Mouse (Mus musculus) olfactory bulb, adult 2 months (tissue): ENCODE measurements around the gene Gm9887. TPM values are rescaled to one million over a fixed set of nuclear protein-coding genes. Genes with fewer than 3 reads are reported as not detected.

ENCODE experiments used
- H3K27ac ChIP-seq: fragments of 200-500 bp; 2 replicates; pipeline ENCODE4 v1.5.1; 2012; ENCODE audit warnings: low read depth, low read length; ENCODE audit not compliant: insufficient read depth
- H3K4me1 ChIP-seq: fragments of 200-500 bp; 2 replicates; pipeline ENCODE4 v1.6.1; 2012; ENCODE audit warnings: low read length; ENCODE audit not compliant: control insufficient read depth, insufficient read depth
- H3K4me3 ChIP-seq: fragments of 200-500 bp; 2 replicates; pipeline ENCODE4 v1.5.1; 2012; ENCODE audit warnings: mild to moderate bottlenecking, low read depth, low read length, moderate library complexity; ENCODE audit not compliant: insufficient read depth
- CTCF ChIP-seq: fragments of 200-500 bp; IDR thresholded peaks from 2 replicates; pipeline ENCODE4 v1.5.1; 2012; ENCODE audit warnings: low read depth, mild to moderate bottlenecking, low read length, moderate library complexity; ENCODE audit not compliant: insufficient read depth
- POLR2A ChIP-seq: fragments of 200-500 bp; IDR thresholded peaks from 2 replicates; pipeline ENCODE4 v1.6.1; 2012; ENCODE audit warnings: mild to moderate bottlenecking, low read depth, low read length, moderate library complexity; ENCODE audit not compliant: insufficient read depth
- WGBS: fragments of 180-500 bp; shearing (Covaris S2); methylation state at CpG from one replicate; pipeline ENCODE4 v1.1.7; 2018; 5-methylcytosine and 5-hydroxymethylcytosine counted together
- polyA plus RNA-seq: library from polyadenylated mRNA; stranded (reverse); fragments of >200 nt; gene quantifications from 2 replicates; pipeline ENCODE4 v1.2.4, GENCODE M21; 2012; ENCODE audit warnings: low replicate concordance; ENCODE audit not compliant: missing spikeins, insufficient read depth, insufficient read length

The Gm9887 gene
- polyA plus RNA-seq, 1 experiment = not detected

DNA sequence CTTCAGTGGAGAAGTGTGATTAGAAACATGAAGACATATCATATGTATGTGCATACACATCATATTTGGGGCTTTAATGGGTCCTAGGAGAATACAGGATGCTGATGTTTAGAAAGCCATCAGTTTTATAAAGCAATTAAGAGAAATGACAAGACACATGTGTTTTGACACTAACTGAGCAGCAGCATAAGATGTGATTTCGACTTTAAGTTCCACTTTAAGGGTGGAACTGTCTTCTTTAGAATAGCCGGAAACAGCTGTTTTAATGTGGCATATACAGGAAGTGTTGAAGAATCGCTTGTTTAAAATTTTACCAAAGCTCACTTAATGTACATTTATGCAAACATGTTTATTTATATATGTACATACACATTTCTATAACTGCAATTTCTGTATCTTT lies 41.0 kb upstream of the Gm9887 start:
- H3K4me3 ChIP-seq = no peak overlapping the region

DNA sequence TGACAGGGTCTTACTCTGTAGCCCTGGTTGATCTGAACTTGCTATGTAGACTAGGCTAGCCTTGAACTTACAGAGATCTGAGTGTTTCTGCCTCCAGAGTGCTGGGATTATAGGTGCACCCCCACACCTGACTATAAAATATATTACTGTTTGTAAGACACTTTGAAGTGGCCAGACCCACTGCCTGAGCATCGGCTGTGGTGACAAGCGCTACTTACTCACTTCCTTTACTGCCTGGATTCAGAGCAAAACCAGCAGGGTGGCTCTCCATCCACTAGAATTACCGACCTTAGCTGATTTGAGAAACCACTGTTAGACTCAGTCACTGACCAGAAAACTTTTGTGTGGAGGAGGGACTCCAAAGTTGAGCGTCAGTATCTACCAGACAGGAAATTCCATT lies 39.7 kb upstream of the Gm9887 start:
- TF ChIP-seq POLR2A (no peak), CTCF (no peak)
- H3K4me3 ChIP-seq = no peak overlapping the region
- 84% methylated on average over 4 of the region's 4 CpGs for WGBS

More for the DNA sequence above, 41.0 kb upstream of the Gm9887 start:
- TF ChIP-seq POLR2A (no peak), CTCF (no peak)
- Histone ChIP-seq H3K4me1 (peaks cover 3% of the 10 kb centered on the region; the same call in 1 of the 2 replicates), H3K27ac (no peak overlapping the region)
- 80% methylated on average over 3 of the region's 3 CpGs for WGBS

DNA sequence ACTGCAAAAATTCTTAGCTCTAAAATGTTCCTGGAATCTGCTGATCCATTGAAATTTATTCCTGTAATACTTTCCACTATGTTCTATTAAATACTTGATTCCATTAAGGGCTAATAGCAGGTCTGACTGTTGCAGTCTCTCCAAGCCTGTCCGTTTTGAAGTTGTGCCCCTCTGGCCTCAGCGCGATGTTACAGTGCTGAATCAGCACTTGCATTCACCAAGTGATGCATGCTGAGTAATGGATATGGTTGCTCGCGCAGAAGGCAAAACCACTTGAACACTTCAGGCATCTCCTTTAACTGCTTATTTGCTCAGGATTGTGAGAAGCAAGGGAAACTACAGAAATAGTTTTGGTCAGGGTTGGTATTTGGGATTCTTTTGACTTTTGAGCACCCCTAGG lies 38.5 kb upstream of the Gm9887 start:
- 46% methylated on average over 5 of the region's 5 CpGs for WGBS
- Histone ChIP-seq H3K4me1 (no peaks in the 10 kb centered on the region), H3K27ac (no peak overlapping the region), H3K4me3 (no peak overlapping the region)
- TF ChIP-seq CTCF (no peak), POLR2A (no peak)

More for the DNA sequence above, 39.7 kb upstream of the Gm9887 start:
- peaks cover 3% of the 10 kb centered on the region; the same call in 1 of the 2 replicates for H3K4me1 ChIP-seq
- no peak overlapping the region for H3K27ac ChIP-seq

DNA sequence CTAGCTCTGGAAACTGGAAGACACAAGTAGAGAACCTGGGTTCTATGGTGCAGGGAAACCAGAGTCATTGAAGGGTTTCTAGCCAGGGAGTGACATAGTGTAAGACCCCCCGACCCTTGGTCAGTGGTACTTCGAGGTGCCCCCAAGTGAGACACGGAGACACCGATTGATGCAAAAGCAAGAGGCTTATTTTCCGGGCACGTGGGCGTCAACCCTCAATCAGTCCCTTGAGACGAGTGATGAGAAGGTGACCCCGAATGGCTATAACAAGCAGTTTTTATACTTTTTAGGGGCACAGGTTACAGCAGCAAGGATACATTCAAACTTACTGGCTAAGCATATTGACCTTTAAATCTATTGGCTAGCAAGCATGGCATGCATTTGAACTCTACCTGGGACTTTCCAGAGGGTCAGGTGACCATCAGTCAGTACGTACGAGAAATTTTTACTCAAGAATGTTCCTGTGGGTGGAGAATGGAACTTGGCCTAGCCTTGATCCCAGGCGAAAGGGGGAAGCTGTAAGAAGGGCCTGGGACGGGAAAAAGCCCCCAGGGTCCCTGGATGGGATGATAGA lies 30.4 kb upstream of the Gm9887 start:
- WGBS = 94% methylated on average over 13 of the region's 13 CpGs
- Histone ChIP-seq H3K4me3 (no peak overlapping the region), H3K27ac (no peak overlapping the region), H3K4me1 (no peaks in the 10 kb centered on the region)
- TF ChIP-seq CTCF (no peak), POLR2A (no peak)

DNA sequence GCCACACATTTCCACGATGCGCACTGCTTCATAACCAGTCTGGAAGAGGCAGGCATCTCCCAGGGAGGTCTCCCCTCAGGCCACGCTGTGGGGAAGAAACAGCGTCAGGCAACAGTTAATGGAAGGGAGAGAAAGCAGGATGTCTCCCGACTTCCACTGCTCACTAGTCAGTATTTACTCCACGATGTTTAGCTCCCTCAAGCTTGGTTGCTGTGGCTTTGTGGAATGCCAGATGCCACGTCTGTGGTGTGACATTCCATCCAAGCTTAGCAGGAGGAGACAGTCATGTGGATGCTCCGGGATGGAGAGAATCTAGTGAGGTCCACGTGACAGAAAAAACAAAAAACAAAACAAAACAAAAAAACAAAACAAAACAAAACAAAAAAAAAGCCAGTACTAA lies 29.8 kb upstream of the Gm9887 start:
- no peak for TF ChIP-seq CTCF
- Histone ChIP-seq H3K4me1 (no peaks in the 10 kb centered on the region), H3K27ac (no peak overlapping the region), H3K4me3 (no peak overlapping the region)
- 68% methylated on average over 9 of the region's 9 CpGs for WGBS

DNA sequence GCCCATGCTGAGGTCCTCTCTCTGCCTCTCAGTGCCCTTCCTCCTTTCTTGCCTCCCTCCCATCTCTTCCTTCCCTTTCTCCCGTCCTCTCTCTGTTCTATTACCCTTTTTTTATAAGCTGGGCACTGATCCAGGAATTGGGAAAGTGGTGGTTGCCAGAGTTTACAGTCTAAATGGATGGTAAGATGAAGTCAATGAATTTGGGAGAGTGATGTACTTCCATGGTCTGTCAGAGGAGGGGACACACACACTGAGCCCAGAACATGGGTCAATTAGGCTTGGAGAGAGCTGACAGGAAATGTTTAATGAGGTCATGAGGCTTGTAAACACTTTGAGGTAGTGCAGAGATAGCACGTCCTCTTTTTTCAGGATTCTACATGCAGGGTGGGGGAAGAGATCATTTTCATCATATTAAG lies 28.6 kb upstream of the Gm9887 start:
- H3K4me3 ChIP-seq = no peak overlapping the region
- no peak overlapping the region for H3K27ac ChIP-seq
- TF ChIP-seq POLR2A (no peak), CTCF (no peak)
- H3K4me1 ChIP-seq = no peaks in the 10 kb centered on the region
- 35% methylated on average over 2 of the region's 2 CpGs for WGBS

DNA sequence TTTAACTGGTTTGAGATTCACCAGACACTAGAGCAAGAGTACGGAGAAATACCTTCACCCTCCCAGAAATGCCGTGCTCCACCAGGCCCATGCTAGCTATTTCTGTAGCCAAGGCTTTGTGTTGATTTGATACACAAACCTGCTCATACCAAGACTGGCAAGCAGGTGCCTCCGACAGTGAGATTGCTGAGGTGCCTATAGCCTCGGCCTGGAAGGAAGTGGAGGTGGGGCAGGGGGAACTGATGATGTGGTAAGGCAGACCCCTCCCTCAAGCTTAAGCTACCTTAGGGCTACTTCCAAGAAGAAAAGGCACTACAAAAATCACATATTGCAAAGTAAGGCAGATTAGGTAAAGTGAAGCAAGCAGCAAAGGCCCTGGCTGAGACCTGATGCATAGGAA lies 28.1 kb upstream of the Gm9887 start:
- Histone ChIP-seq H3K4me3 (no peak overlapping the region), H3K27ac (no peak overlapping the region), H3K4me1 (no peaks in the 10 kb centered on the region)
- WGBS = 89% methylated on average over 4 of the region's 4 CpGs
- TF ChIP-seq CTCF (no peak), POLR2A (no peak)

DNA sequence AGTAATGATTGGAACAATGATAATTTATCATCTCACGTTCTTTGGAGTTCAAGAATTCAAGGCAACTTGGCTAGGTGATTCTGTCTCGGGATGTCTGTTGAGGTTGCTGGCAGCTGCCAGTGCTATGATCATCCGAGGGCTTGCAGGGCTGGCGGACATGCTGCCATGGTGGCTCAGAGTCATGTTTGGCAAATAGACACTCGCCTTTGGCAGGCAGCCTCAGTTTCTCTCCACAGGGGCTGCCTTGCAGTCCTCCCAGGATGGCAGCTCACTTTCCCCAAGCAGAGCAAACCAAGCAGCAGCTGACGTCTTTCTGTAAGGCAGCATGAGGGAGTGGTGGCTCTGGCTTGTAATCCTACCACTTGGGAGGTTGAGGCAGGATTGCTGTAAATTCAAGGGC lies 22.2 kb upstream of the Gm9887 start:
- 64% methylated on average over 6 of the region's 6 CpGs for WGBS
- Histone ChIP-seq H3K4me3 (no peak overlapping the region), H3K4me1 (no peaks in the 10 kb centered on the region), H3K27ac (no peak overlapping the region)
- TF ChIP-seq CTCF = no peak
- TF ChIP-seq POLR2A = no peak

DNA sequence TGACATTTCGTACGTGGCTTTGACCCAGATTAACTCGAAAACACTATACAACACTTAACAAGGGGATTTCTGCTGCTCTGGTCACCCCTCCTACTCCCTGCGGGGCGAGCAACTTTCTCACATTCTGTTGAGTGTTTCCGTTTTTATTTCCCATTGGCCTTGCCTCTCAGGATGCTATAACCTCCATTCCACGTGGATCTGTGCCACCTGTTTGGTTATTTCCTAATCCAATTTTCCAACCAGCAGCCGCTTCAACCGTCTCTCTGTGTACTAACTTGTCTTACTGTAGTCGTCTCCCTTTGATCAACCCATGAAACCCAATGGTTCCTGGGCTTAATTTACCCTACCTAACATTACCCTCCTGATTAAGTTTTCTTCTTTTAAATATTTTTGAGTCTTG lies 20.8 kb upstream of the Gm9887 start:
- 86% methylated on average over 10 of the region's 10 CpGs for WGBS
- Histone ChIP-seq H3K4me3 (no peak overlapping the region), H3K27ac (no peak overlapping the region), H3K4me1 (no peaks in the 10 kb centered on the region)
- TF ChIP-seq CTCF (no peak), POLR2A (no peak)

DNA sequence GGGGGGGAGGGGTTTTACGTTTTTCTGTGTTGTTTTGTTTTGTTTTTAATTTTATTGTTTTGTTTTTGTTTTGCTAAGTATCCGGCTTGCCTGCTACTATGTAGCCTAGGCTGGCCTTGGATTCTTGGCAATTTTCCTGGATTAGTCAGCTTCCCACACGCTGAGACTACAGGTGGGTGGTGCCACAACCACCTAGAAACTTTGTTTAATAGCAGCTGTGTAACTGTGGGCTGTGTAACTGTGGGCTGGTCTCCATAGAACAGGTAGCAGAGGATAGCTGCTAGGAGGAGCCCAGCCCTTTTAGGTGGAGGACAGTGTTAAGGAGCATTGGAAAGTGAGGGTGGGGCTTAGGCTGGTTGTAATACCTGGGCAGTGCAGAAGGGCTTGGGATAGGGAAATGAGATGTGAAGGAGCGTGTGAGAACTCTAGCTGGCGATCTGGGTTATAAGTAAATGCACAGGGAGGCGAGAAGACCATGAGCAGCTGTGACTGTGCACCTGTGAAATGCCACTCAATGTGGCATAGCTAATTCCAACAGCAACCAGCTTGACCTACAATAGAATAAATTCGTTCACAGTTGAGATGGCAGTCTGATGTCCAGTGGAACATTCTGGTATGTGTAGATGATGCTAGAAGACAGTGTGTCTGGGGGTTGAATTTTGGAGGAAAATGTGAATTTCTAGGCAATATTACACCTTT lies 17.9 kb upstream of the Gm9887 start:
- WGBS = 59% methylated on average over 7 of the region's 7 CpGs
- no peak overlapping the region for H3K4me3 ChIP-seq
- no peak for TF ChIP-seq POLR2A
- no peak for TF ChIP-seq CTCF
- H3K27ac ChIP-seq = no peak overlapping the region
- H3K4me1 ChIP-seq = no peaks in the 10 kb centered on the region
